Mouse (Mus musculus): ENCODE results near the gene Mpp6. TPM values are rescaled to one million over a fixed set of nuclear protein-coding genes. Genes with fewer than 3 reads are reported as not detected.

Mpp6 gene
- polyA plus RNA-seq, 1 experiment from 2014 or later: 65.6 TPM

DNA sequence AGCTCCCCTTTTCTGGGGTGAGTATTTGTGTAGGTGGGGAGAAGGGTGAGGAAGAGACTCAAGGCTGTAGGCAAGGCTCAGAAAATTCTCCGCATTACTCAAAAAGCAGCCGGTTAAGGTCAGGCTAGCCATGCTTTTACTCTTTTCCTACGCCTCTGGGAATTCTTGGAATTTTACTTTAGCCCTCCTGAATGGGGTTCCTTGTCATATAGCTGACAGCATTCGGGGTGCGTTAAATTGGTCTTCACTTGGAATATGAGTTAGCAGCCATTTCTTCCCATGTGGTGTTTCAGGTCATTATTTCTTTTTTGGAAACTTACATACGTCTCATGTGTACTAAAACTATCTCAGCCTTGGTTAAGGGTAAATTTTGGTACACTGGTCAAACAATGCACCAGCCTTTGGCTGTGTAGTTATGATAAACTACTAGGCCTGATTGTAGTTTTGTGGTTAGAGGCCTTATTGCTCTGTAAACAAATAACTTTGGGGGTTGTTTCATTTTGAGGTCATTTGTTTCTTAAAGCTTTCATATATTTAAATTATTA, 1.1 kb downstream of the Mpp6 start:
- Histone ChIP-seq H3K36me3 (replicated peaks) (no peaks in the 10 kb centered on the region), H3K27me3 (replicated peaks; ENCODE audit: low read depth, poor library complexity, severe bottlenecking) (peaks cover 14% of the 10 kb centered on the region), H3K4me1 (peaks cover 22% of the 10 kb centered on the region), H3K4me3 (peak overlapping the region; percentile 80), H3K27ac (replicated peaks) (peak overlapping the region; percentile 94), H3K9me3 (no peaks in the 10 kb centered on the region)
- no peak for DNase-seq (ENCODE audit: low spot score)
- WGBS: 8% methylated on average over 6 of the region's 6 CpGs

- Histone ChIP-seq H3K4me3 (peak overlapping the region; percentile 36; the same call in 1 of the 2 replicates), H3K27ac (replicated peaks) (no peak overlapping the region), H3K27me3 (replicated peaks; ENCODE audit: low read depth, poor library complexity, severe bottlenecking) (peaks cover 14% of the 10 kb centered on the region), H3K9me3 (no peaks in the 10 kb centered on the region), H3K36me3 (replicated peaks) (no peaks in the 10 kb centered on the region), H3K4me1 (peaks cover 22% of the 10 kb centered on the region)
- DNase-seq (ENCODE audit: low spot score): peak; percentile 85
- 1% methylated on average over 8 of the region's 8 CpGs for WGBS
Measured at GRCm38 (mm10) chr6:50112775-50113174, 2.7 kb downstream of the Mpp6 start.

DNA sequence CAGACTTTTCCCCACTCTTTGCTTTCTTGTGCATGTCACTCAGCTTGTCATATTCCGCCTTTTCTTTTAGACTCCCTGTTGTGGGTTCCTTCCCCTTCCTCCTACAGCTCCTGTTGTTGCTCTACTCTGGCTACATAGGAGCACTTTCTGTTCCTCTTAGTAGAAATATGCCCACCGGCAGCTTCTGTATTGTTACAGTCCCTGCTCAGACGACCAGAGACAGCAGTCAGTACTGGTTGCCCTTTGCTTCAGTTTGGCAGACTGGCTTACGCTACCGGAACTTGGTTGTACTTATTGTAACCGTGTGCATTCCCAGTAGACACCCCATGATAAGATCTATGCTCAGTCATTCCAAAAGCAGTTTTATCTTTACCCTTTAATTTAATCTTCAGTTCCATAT, 4.2 kb downstream of the Mpp6 start:
- Histone ChIP-seq H3K4me3 (no peak overlapping the region), H3K27me3 (replicated peaks; ENCODE audit: low read depth, poor library complexity, severe bottlenecking) (no peaks in the 10 kb centered on the region), H3K9me3 (no peaks in the 10 kb centered on the region), H3K27ac (replicated peaks) (no peak overlapping the region), H3K4me1 (peaks cover 18% of the 10 kb centered on the region), H3K36me3 (replicated peaks) (no peaks in the 10 kb centered on the region)
- WGBS: 84% methylated on average over 6 of the region's 6 CpGs
- DNase-seq (ENCODE audit: low spot score): no peak

- Histone ChIP-seq H3K27ac (replicated peaks) (no peak overlapping the region), H3K4me3 (no peak overlapping the region), H3K9me3 (peaks cover 6% of the 10 kb centered on the region; the same call in 1 of the 2 replicates), H3K4me1 (no peaks in the 10 kb centered on the region), H3K36me3 (replicated peaks) (peaks cover 17% of the 10 kb centered on the region), H3K27me3 (replicated peaks; ENCODE audit: low read depth, poor library complexity, severe bottlenecking) (no peaks in the 10 kb centered on the region)
- WGBS: 96% methylated on average over 1 of the region's 1 CpGs
- DNase-seq (ENCODE audit: low spot score): no peak
Measured at GRCm38 (mm10) chr6:50120931-50121330, 10.9 kb downstream of the Mpp6 start.

GRCm38 (mm10) chr6:50122835-50123234, 12.8 kb downstream of the Mpp6 start:
- no peak for DNase-seq (ENCODE audit: low spot score)
- no peaks in the 10 kb centered on the region for H3K27me3 ChIP-seq (replicated peaks; ENCODE audit: low read depth, poor library complexity, severe bottlenecking)
- 94% methylated on average over 4 of the region's 4 CpGs for WGBS
- peaks cover 10% of the 10 kb centered on the region; the same call in 1 of the 2 replicates for H3K9me3 ChIP-seq
- H3K4me3 ChIP-seq: no peak overlapping the region
- H3K27ac ChIP-seq (replicated peaks): no peak overlapping the region
- peaks cover 34% of the 10 kb centered on the region for H3K36me3 ChIP-seq (replicated peaks)
- no peaks in the 10 kb centered on the region for H3K4me1 ChIP-seq

GRCm38 (mm10) chr6:50124197-50124596, 14.2 kb downstream of the Mpp6 start:
- H3K27me3 ChIP-seq (replicated peaks; ENCODE audit: low read depth, poor library complexity, severe bottlenecking): no peaks in the 10 kb centered on the region
- H3K36me3 ChIP-seq (replicated peaks): peaks cover 35% of the 10 kb centered on the region
- H3K4me1 ChIP-seq: no peaks in the 10 kb centered on the region
- H3K9me3 ChIP-seq: peaks cover 10% of the 10 kb centered on the region; the same call in 1 of the 2 replicates
- no peak overlapping the region for H3K27ac ChIP-seq (replicated peaks)
- WGBS: 99% methylated on average over 2 of the region's 2 CpGs
- H3K4me3 ChIP-seq: no peak overlapping the region
- no peak for DNase-seq (ENCODE audit: low spot score)

- Histone ChIP-seq H3K36me3 (replicated peaks) (peaks cover 44% of the 10 kb centered on the region), H3K4me1 (no peaks in the 10 kb centered on the region), H3K27ac (replicated peaks) (no peak overlapping the region), H3K9me3 (peaks cover 10% of the 10 kb centered on the region; the same call in 1 of the 2 replicates), H3K4me3 (no peak overlapping the region), H3K27me3 (replicated peaks; ENCODE audit: low read depth, poor library complexity, severe bottlenecking) (no peaks in the 10 kb centered on the region)
- 90% methylated on average over 2 of the region's 2 CpGs for WGBS
- DNase-seq (ENCODE audit: low spot score): no peak
Measured at GRCm38 (mm10) chr6:50126331-50126730, 16.3 kb downstream of the Mpp6 start.

GRCm38 (mm10) chr6:50127536-50127935, 17.5 kb downstream of the Mpp6 start:
- DNase-seq (ENCODE audit: low spot score): no peak
- Histone ChIP-seq H3K36me3 (replicated peaks) (peaks cover 34% of the 10 kb centered on the region), H3K27ac (replicated peaks) (no peak overlapping the region), H3K9me3 (peaks cover 4% of the 10 kb centered on the region; the same call in 1 of the 2 replicates), H3K4me1 (no peaks in the 10 kb centered on the region), H3K4me3 (no peak overlapping the region), H3K27me3 (replicated peaks; ENCODE audit: low read depth, poor library complexity, severe bottlenecking) (no peaks in the 10 kb centered on the region)
- 96% methylated on average over 6 of the region's 6 CpGs for WGBS

DNA sequence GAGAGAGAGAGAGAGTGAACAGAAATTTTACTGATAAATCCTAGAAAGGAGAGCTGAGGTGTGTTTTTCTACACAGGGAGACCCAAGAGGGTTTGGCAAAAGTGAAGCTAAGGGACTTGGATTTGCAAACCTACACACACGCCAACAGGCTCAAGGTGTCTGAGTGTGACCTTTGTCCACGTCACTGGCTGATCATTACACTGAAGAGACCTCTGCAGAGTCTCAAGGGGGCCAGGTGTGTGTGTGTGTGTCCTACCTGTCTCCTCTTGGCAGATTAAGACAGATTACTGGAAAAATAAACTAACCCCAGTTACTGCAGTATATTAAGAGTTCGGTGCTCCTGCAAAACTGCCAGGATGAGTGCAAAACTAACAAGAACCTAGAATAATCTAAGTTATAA, 27.6 kb downstream of the Mpp6 start:
- DNase-seq (ENCODE audit: low spot score): no peak
- 82% methylated on average over 3 of the region's 3 CpGs for WGBS
- Histone ChIP-seq H3K36me3 (replicated peaks) (no peaks in the 10 kb centered on the region), H3K9me3 (no peaks in the 10 kb centered on the region), H3K4me1 (no peaks in the 10 kb centered on the region), H3K27ac (replicated peaks) (no peak overlapping the region), H3K27me3 (replicated peaks; ENCODE audit: low read depth, poor library complexity, severe bottlenecking) (no peaks in the 10 kb centered on the region), H3K4me3 (no peak overlapping the region)

- 86% methylated on average over 3 of the region's 3 CpGs for WGBS
- no peaks in the 10 kb centered on the region for H3K9me3 ChIP-seq
- H3K27ac ChIP-seq (replicated peaks): no peak overlapping the region
- H3K4me3 ChIP-seq: no peak overlapping the region
- no peaks in the 10 kb centered on the region for H3K27me3 ChIP-seq (replicated peaks; ENCODE audit: low read depth, poor library complexity, severe bottlenecking)
- no peaks in the 10 kb centered on the region for H3K36me3 ChIP-seq (replicated peaks)
- no peaks in the 10 kb centered on the region for H3K4me1 ChIP-seq
- DNase-seq (ENCODE audit: low spot score): no peak
Measured at GRCm38 (mm10) chr6:50139526-50139925, 29.5 kb downstream of the Mpp6 start.

- no peaks in the 10 kb centered on the region for H3K27me3 ChIP-seq (replicated peaks; ENCODE audit: low read depth, poor library complexity, severe bottlenecking)
- no peak for DNase-seq (ENCODE audit: low spot score)
- H3K4me1 ChIP-seq: no peaks in the 10 kb centered on the region
- no peaks in the 10 kb centered on the region for H3K9me3 ChIP-seq
- H3K27ac ChIP-seq (replicated peaks): no peak overlapping the region
- peaks cover 16% of the 10 kb centered on the region for H3K36me3 ChIP-seq (replicated peaks)
- H3K4me3 ChIP-seq: no peak overlapping the region
Measured at GRCm38 (mm10) chr6:50146158-50146557, 36.1 kb downstream of the Mpp6 start.

GRCm38 (mm10) chr6:50149378-50149777, 39.3 kb downstream of the Mpp6 start:
- 89% methylated on average over 4 of the region's 4 CpGs for WGBS
- no peaks in the 10 kb centered on the region for H3K4me1 ChIP-seq

GRCm38 (mm10) chr6:50159842-50160241, 49.8 kb downstream of the Mpp6 start:
- WGBS: 90% methylated on average over 6 of the region's 6 CpGs
- Histone ChIP-seq H3K27ac (replicated peaks) (no peak overlapping the region), H3K27me3 (replicated peaks; ENCODE audit: low read depth, poor library complexity, severe bottlenecking) (no peaks in the 10 kb centered on the region), H3K36me3 (replicated peaks) (peaks cover 14% of the 10 kb centered on the region), H3K9me3 (no peaks in the 10 kb centered on the region), H3K4me3 (no peak overlapping the region), H3K4me1 (no peaks in the 10 kb centered on the region)
- DNase-seq (ENCODE audit: low spot score): no peak

More at GRCm38 (mm10) chr6:50149378-50149777, 39.3 kb downstream of the Mpp6 start:
- H3K27me3 ChIP-seq (replicated peaks; ENCODE audit: low read depth, poor library complexity, severe bottlenecking): no peaks in the 10 kb centered on the region
- H3K36me3 ChIP-seq (replicated peaks): peaks cover 16% of the 10 kb centered on the region
- DNase-seq (ENCODE audit: low spot score): no peak
- no peak overlapping the region for H3K4me3 ChIP-seq
- no peaks in the 10 kb centered on the region for H3K9me3 ChIP-seq
- no peak overlapping the region for H3K27ac ChIP-seq (replicated peaks)

Data from embryonic facial prominence, embryonic 10.5 days (tissue).